Mouse (Mus musculus): ENCODE data around the gene Glis3.

GRCm38 (mm10) chr19:28395584-28395861 is 284.4 kb downstream of the Glis3 start:
- no peak for TF ChIP-seq CTCF (IDR thresholded peaks at IDR 0.05; ENCODE audit: low read depth)
- no peak for TF ChIP-seq EP300 (IDR thresholded peaks at IDR 0.05; ENCODE audit: low read depth)
